In genomic region chr8:61556219-61556618, GRCm38 (mm10) we compare ENCODE assay signal across 21 mouse cellular contexts.
DNase-seq lines count a peak whose midpoint lies in the region; ATAC-seq and TF ChIP-seq lines count a peak whose summit lies in the region.
"Had no signal": no experiment of that assay in that cellular context is flagged by ENCODE, and none has a peak within 500 bp of the region (broad histone marks: within the 10 kb centered on the region; RNA-seq: fewer than 3 reads in every experiment).

No protein-coding gene starts in this region.

- no peak for DNase-seq in kidney, postnatal 14 days
- no peak for DNase-seq in CH12.LX (ENCODE audit: extremely low read depth)
- no peak for DNase-seq in left cerebral cortex, adult 8-10 months (ENCODE audit: low spot score in 2 of 2)
- no peak for DNase-seq in thymus, postnatal 0 days (ENCODE audit: low spot score)
- DNase-seq: adrenal gland, postnatal 10 days; cerebellum, adult 18-20 months; cerebellum, adult 9-11 months; cerebellum, postnatal 36 days; gastrocnemius, postnatal 10 days; heart, adult 18-20 months; heart, postnatal 10 days had no signal

- no peak overlapping the region for H3K4me3 ChIP-seq in kidney, embryonic 16.5 days (ENCODE audit: low read length)
- no peak overlapping the region for H3K4me3 ChIP-seq in CH12.LX (replicated peaks in 1 of 3; ENCODE audit: low read depth in 2 of 3, low read length in 2 of 3, poor library complexity in 1 of 3)
- H3K4me3 ChIP-seq in embryonic facial prominence, embryonic 13.5 days = no peak overlapping the region
- no peak overlapping the region for H3K4me3 ChIP-seq in stomach, embryonic 14.5 days (ENCODE audit: low read depth, low read length)
- H3K4me3 ChIP-seq: erythroblast, embryonic 14.5 days; forebrain, embryonic 10.5 days; heart, embryonic 10.5 days; hindbrain, embryonic 13.5 days had no signal

- ATAC-seq in kidney, embryonic 16.5 days (ENCODE audit: low FRiP score, low TSS enrichment) = peak; percentile 53; the same call in 1 of the 2 replicates
- no peak for ATAC-seq in embryonic facial prominence, embryonic 13.5 days (ENCODE audit: insufficient number of reproducible peaks, insufficient read depth, low FRiP score, low TSS enrichment, low read depth)
- peak; percentile 26; the same call in 1 of the 2 replicates for ATAC-seq in stomach, embryonic 14.5 days (ENCODE audit: insufficient number of reproducible peaks, insufficient read depth, low FRiP score, low read depth)
- no peak for ATAC-seq in cerebellum, adult (ENCODE audit: insufficient number of reproducible peaks, low FRiP score, low TSS enrichment)
- ATAC-seq: hindbrain, postnatal 0 days had no signal

- no peaks in the 10 kb centered on the region for H3K9me3 ChIP-seq in kidney, embryonic 16.5 days (ENCODE audit: low read length)
- H3K9me3 ChIP-seq in CH12.LX (replicated peaks; ENCODE audit: low read length) = no peaks in the 10 kb centered on the region
- no peaks in the 10 kb centered on the region for H3K9me3 ChIP-seq in embryonic facial prominence, embryonic 13.5 days
- H3K9me3 ChIP-seq in stomach, embryonic 14.5 days (ENCODE audit: control insufficient read depth, low read depth, low read length) = no peaks in the 10 kb centered on the region
- H3K9me3 ChIP-seq: forebrain, embryonic 10.5 days; G1E; heart, embryonic 10.5 days; hindbrain, embryonic 13.5 days had no signal

- H3K36me3 ChIP-seq in kidney, embryonic 16.5 days (ENCODE audit: insufficient read depth, low read length) = no peaks in the 10 kb centered on the region
- no peaks in the 10 kb centered on the region for H3K36me3 ChIP-seq in CH12.LX (replicated peaks in 1 of 2; ENCODE audit: control insufficient read depth in 1 of 2, insufficient read depth in 1 of 2, low read length in 1 of 2)
- H3K36me3 ChIP-seq in embryonic facial prominence, embryonic 13.5 days = 0 out of 2 replicates have a peak, but pooled peaks cover 5% of the 10 kb centered on the region
- no peaks in the 10 kb centered on the region; the same call in 1 of the 2 replicates for H3K36me3 ChIP-seq in stomach, embryonic 14.5 days (ENCODE audit: control insufficient read depth, insufficient read depth, low read length)
- H3K36me3 ChIP-seq: G1E; hindbrain, embryonic 13.5 days had no signal

- 50% methylated on average over 8 of the region's 8 CpGs for WGBS in kidney, embryonic 16.5 days
- 60% methylated on average over 8 of the region's 8 CpGs for WGBS in embryonic facial prominence, embryonic 13.5 days
- WGBS in stomach, embryonic 14.5 days = 52% methylated on average over 8 of the region's 8 CpGs

- H3K27me3 ChIP-seq in kidney, embryonic 16.5 days (ENCODE audit: insufficient read depth, low read length) = no peaks in the 10 kb centered on the region
- no peaks in the 10 kb centered on the region for H3K27me3 ChIP-seq in CH12.LX (replicated peaks)
- H3K27me3 ChIP-seq in embryonic facial prominence, embryonic 13.5 days = no peaks in the 10 kb centered on the region
- H3K27me3 ChIP-seq in stomach, embryonic 14.5 days (ENCODE audit: control insufficient read depth, insufficient read depth, low read length) = no peaks in the 10 kb centered on the region
- H3K27me3 ChIP-seq: hindbrain, embryonic 13.5 days had no signal

- H3K9ac ChIP-seq in kidney, embryonic 16.5 days (replicated peaks; ENCODE audit: low read length) = no peak overlapping the region
- H3K9ac ChIP-seq in CH12.LX (ENCODE audit: insufficient read depth, low read depth) = peak overlapping the region; percentile 37; the same call in 1 of the 2 replicates
- H3K9ac ChIP-seq in embryonic facial prominence, embryonic 13.5 days = no peak overlapping the region
- H3K9ac ChIP-seq in stomach, embryonic 14.5 days (replicated peaks; ENCODE audit: low read depth, low read length) = no peak overlapping the region
- H3K9ac ChIP-seq: hindbrain, embryonic 13.5 days had no signal

- no peak for TF ChIP-seq CTCF in CH12.LX (conservative IDR thresholded peaks at IDR 0.05 in 1 of 2, IDR thresholded peaks at IDR 0.05 in 1 of 2; ENCODE audit: low read depth in 2 of 2, low read length in 2 of 2)

- TF ChIP-seq RAD21 in CH12.LX (IDR thresholded peaks at IDR 0.05; ENCODE audit: low read depth, low read length) = no peak

- H3K79me2 ChIP-seq in CH12.LX (replicated peaks; ENCODE audit: control insufficient read depth, extremely low read depth, insufficient read depth, poor library complexity, severe bottlenecking) = no peaks in the 10 kb centered on the region; the same call in 1 of the 2 replicates

- TF ChIP-seq POLR2A in CH12.LX (IDR thresholded peaks at IDR 0.05; ENCODE audit: low read depth, low read length) = no peak

- H3K4me1 ChIP-seq in kidney, embryonic 16.5 days (ENCODE audit: insufficient read depth, low read length) = peaks cover 23% of the 10 kb centered on the region
- peaks cover 31 to 77% of the 10 kb centered on the region in 2 experiments for H3K4me1 ChIP-seq in CH12.LX (ENCODE audit: control insufficient read depth in 1 of 2, insufficient read depth in 2 of 2)
- peaks cover 75% of the 10 kb centered on the region for H3K4me1 ChIP-seq in embryonic facial prominence, embryonic 13.5 days
- peaks cover 16% of the 10 kb centered on the region for H3K4me1 ChIP-seq in stomach, embryonic 14.5 days (ENCODE audit: control insufficient read depth, insufficient read depth, low read length)

- dilution Hi-C loops in CH12.LX (cut with MboI; ENCODE audit: extremely low pct_ligation_motif_present, extremely low pct_unique_long_range_greater_than_20kb, low sequenced_read_pairs) = no loop called here

- no peak overlapping the region for H3K4me2 ChIP-seq in kidney, embryonic 16.5 days (replicated peaks; ENCODE audit: low read depth, low read length)
- peak overlapping the region; percentile 92 for H3K4me2 ChIP-seq in CH12.LX (ENCODE audit: insufficient read depth, low read depth, poor library complexity, severe bottlenecking)
- H3K4me2 ChIP-seq in embryonic facial prominence, embryonic 13.5 days = no peak overlapping the region
- no peak overlapping the region for H3K4me2 ChIP-seq in stomach, embryonic 14.5 days (replicated peaks; ENCODE audit: low read depth, low read length)
- H3K4me2 ChIP-seq: hindbrain, embryonic 13.5 days had no signal

- no peak for TF ChIP-seq EP300 in CH12.LX (IDR thresholded peaks at IDR 0.05; ENCODE audit: low read length)

- in situ Hi-C loops in CH12.LX (cut with MboI; ENCODE audit: low pct_ligation_motif_present, low pct_unique_long_range_greater_than_20kb, low sequenced_read_pairs) = no loop called here

- H3K27ac ChIP-seq in kidney, embryonic 16.5 days (ENCODE audit: low read length) = no peak overlapping the region
- peak overlapping the region; percentile 96 for H3K27ac ChIP-seq in CH12.LX (ENCODE audit: insufficient read depth, low read depth)
- H3K27ac ChIP-seq in embryonic facial prominence, embryonic 13.5 days = peak overlapping the region; percentile 29; the same call in 1 of the 2 replicates
- H3K27ac ChIP-seq in stomach, embryonic 14.5 days (ENCODE audit: low read length) = no peak overlapping the region
- H3K27ac ChIP-seq: forebrain, embryonic 10.5 days; heart, embryonic 10.5 days; hindbrain, embryonic 13.5 days; hindbrain, postnatal 0 days had no signal

TF ChIP-seq in CH12.LX, 34 proteins besides CTCF, POLR2A, EP300 and RAD21:
- peak; percentile 46; the same call in 1 of the 2 replicates for TF ChIP-seq MYC (IDR thresholded peaks at IDR 0.05; ENCODE audit: low read depth, low read length)
- TF ChIP-seq USF2 (conservative IDR thresholded peaks at IDR 0.05; ENCODE audit: low read depth, low read length) = peak; percentile 18; the same call in 1 of the 2 replicates
- TF ChIP-seq SIN3A (IDR thresholded peaks at IDR 0.05; ENCODE audit: low read length) = no peak
- peak; percentile 54 for TF ChIP-seq MAX (IDR thresholded peaks at IDR 0.05; ENCODE audit: low read length)
- no peak for TF ChIP-seq NELFE (IDR thresholded peaks at IDR 0.05; ENCODE audit: low read depth, low read length)
- no peak for TF ChIP-seq CHD2 (IDR thresholded peaks at IDR 0.05; ENCODE audit: low read length)

Comparison
In these comparisons a context has a peak if more than half of its experiments do, and no peak if none do; other contexts are left out.
1. ATAC-seq: peak in kidney, embryonic 16.5 days (single experiment) and stomach, embryonic 14.5 days (single experiment); none in embryonic facial prominence, embryonic 13.5 days (single experiment) and cerebellum, adult (single experiment).
2. H3K27ac ChIP-seq: peak in CH12.LX (single experiment) and embryonic facial prominence, embryonic 13.5 days (single experiment); none in kidney, embryonic 16.5 days (single experiment) and stomach, embryonic 14.5 days (single experiment).